Mouse (Mus musculus): ENCODE data around the gene Frmd5. TPM values are rescaled to one million over a fixed set of nuclear protein-coding genes. Genes with fewer than 3 reads are reported as not detected.
"Not testable (repeated sequence)": the region's sequence is repeated elsewhere in the genome, so short reads cannot be mapped to it uniquely, and the experiment has no call there.

The Frmd5 gene
- polyA plus RNA-seq, 1 experiment from 2014 or later = 0.47 TPM

DNA sequence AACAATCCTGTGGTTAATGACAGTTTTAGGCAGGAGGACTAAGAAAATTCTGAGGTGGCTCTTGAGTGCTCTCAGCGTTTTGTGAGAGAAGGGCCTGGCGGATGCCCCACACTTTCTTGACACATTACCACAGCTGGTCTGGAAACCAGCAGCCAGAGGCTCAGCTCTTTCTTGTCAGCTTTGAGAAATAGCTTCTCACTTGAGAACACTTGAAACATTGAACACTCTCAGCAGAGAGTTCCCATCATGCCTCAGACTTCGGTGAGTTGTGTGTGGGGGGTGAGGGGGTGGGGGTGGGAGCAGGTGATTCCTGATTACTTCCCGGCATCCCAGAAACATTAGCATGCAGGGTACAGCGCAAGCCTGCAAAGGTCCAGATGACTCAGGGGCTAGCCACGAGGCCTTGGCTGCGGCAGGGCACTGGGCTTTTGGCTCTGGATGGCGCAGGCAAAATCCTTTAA, 231.1 kb downstream of the Frmd5 start:
- no peak for DNase-seq (ENCODE audit: low spot score)

DNA sequence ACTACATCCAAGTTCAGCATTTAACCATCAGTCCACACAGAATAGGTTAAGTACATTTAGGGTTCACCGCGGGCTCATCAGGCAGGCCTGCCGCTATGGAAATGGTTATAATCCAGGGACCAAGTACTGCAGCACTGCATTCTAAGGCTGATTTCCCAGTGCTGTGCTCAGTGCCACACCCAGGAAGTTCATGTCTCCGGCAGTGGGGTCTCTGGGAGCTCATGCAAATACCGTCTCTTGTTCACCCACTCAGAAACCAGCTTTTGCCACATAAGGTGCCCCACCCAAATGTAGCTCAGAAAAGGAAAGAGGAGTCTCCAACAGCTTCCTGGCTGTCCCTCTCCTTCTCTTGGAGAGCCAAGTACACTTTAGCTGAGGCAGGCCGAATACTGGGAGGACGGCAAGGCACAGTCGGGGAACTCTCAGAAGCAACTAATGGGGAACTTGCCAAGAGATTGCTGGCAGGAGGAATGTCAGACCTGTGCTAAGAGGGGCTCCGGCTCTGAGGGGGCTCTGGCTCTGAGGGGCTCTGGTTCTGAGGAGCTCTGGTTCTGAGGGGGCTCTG, 232.7 kb downstream of the Frmd5 start:
- DNase-seq (ENCODE audit: low spot score) = no peak

DNA sequence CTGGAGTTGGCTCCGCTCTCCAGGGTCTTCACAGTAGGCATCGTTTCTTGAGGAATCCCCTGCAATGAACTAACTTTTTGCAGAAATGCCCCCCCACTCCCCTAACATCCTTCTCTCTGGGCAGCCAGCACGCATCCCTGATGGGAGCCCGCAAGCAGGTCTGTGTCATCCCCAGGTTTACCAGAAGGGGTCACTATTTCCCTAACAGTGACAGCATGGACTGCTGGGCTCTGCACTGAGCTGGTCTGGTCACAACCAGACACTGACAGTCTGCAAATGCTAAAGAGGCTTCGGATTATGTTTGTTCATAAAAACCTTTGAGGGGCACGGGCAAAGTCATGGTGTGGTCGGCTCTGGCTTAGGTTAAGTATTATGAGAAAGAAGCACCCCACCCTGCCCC, 235.1 kb downstream of the Frmd5 start:
- peak; percentile 79 for DNase-seq (ENCODE audit: low spot score)

DNA sequence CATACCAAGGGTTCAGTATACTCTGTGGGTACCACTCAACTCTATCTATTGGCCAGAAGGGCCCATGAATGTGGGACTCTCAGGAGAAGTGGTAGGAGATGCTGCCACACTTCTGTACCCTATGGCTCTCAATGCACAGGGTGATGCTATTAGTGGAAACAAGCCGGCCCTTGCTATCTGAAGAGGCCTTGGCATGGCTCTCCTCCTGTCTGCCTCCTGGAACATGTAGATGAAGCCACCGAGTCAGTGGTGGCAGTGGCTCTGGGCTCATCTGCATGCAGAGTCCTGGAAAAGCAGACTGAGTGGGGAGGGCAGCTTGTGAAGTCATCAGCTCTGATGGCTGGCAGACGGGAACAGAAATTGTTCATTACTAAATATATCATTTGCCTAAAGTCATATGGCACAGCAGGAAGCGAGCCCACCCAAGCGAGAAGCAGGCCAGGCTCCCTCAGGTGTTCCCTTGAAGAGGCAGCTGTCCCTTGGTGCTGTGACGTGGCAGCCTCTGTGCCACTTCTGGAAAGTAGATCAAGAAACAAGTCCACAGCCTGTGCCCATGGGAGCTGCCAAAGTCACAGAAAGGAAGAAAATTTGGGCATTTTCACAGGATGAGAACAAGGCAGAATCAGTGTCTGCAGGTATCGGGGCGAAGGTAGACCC, 235.8 kb downstream of the Frmd5 start:
- DNase-seq (ENCODE audit: low spot score) = no peak

DNA sequence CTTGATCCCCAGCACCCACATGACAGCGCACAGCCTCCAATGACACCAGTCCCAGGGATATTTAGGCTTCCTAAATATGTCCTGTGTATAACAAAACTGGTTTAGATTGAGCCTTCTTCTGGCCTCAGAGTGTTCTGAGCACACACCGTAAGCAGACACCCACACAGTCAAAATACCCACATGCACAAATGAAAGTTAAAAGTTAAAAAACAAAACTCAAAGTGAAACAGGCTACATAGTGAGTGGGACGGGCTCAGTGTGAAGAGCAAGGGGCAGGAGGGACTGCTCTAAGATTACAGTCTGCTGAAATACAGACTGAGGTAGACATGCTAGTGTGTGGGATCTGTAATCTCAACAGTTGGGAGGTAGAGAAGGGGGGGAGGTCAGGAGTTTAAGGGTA, 236.8 kb downstream of the Frmd5 start:
- DNase-seq (ENCODE audit: low spot score) = no peak

DNA sequence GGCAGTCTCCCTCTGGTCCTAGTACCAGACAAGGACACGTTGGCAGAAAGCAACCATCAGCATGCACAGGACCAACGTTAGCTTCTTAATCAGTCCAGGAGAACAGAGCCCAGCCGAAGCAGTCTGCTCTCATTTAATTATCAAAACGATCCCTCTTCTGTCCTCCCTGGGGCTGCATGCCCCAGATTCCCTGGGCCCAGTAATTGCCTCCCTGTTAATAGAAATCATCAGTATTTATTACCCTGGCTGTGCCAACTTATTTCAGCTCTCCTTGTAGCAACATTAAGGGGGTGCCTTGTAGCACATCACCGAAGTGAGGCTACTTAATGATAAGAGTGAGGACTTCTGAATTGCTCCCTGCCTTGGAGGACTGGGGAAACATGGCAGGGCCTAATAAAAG, 241.0 kb downstream of the Frmd5 start:
- DNase-seq (ENCODE audit: low spot score) = no peak

DNA sequence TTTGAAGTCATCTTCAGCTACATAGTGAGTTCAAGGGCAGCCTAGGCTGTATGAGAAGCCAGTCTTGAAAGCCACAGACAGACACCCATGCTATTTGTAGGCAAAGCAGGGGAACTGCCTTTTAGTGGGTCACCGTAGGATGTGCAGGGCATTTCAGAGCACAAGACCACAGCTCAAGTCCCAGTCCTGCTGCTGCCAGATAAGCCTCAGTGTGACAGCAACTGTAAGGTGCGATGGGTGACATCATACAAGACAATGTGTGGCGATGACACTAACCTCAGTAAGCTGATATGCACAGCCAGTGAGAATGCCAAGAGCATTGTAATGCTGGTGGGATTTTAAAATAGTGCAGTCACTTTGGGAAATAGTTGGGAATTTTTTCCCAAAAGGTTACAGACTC, 243.8 kb downstream of the Frmd5 start:
- no peak for DNase-seq (ENCODE audit: low spot score)

DNA sequence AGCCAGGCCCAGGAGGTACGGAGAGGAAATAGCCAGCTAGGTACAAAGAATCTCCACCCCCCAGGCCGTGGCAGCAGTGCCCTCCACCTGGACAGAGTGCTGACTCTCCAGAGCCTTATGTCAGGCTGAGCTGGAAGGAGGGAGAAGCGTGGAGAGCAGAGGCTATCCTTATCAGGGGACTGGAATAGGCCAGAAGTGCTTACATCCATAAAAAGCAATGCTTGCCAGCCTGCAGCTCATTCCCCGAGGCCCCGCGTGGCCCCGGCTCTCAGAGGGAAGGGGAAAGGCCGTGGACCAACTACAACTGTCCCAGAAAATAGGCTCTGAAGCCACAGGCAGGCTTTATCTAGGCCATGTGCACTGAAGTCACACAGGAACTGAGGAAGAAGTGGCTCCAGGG, 255.6 kb downstream of the Frmd5 start:
- no peak for DNase-seq (ENCODE audit: low spot score)

DNA sequence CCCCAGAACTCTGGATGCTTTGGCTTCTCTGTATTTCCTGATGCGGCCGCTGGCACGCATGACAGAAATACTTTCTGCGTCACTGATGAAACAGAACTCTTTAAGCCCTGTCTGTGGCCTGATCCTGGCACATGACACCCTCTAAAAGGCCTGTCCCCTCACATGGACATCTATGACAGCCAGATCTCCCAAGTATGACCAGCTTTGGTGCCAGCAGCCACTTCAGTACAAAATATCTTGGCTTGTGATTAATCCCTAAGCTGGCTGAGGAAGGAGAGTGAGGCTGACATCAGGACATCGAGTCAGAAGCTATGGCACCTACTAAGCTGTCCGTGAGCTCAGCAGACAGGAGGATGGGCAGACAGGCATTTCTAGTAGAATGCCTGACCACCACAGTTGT, 257.3 kb downstream of the Frmd5 start:
- DNase-seq (ENCODE audit: low spot score) = no peak

DNA sequence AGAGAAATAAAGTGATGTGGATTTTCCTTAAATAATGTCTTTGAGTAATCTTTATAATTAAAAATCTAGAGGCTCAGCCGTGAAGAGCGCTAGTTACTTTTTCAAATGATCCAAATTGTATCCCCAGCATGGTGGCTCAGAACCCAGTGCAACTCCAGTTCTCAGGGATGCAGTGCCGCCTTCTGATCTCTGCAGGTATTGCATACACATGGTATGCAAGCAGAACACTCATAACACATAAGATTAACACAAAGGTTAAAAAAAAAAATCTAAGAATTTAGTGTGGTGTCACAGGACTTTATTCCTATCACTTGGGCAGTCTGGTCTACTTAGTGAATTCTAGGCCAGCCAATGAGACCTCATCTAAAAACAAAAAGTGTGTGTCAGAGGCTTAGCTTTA, 262.1 kb downstream of the Frmd5 start:
- no peak for DNase-seq (ENCODE audit: low spot score)

DNA sequence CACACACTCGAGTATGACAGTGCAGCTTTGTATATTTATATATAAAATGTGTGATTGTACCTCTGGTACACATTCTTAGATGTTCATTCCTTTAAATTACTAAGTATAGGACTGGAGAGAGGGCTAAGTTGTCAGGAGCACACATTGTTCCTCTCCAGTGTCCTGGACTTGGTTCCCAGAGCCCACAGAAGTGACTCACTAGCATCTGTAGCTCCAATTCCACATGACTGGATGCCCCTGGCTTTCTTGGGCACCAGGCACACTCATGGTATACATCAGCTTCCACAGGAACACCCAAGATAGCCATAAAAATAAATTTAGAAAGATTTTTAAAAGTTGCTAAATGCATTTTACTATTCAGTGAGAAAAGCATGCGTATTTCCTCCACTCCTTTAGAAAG, 281.8 kb downstream of the Frmd5 start:
- no peak for DNase-seq (ENCODE audit: low spot score)

DNA sequence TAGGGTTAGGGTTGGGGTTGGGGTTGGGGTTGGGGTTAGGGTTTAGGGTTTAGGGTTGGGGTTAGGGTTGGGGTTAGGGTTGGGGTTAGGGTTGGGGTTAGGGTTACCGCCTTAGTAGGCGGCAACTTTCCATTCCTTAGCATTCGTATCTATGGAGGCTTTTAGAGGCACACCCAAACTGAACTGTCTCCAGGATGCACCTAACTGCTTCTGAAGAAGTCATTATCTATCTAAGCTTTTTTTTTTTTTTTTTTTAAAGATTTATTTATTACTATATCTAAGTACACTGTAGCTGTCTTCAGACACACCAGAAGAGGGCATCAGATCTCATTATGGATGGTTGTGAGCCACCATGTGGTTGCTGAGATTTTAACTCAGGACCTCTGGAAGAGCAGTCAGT, 284.1 kb downstream of the Frmd5 start:
- not testable (repeated sequence) for DNase-seq (ENCODE audit: low spot score)

DNA sequence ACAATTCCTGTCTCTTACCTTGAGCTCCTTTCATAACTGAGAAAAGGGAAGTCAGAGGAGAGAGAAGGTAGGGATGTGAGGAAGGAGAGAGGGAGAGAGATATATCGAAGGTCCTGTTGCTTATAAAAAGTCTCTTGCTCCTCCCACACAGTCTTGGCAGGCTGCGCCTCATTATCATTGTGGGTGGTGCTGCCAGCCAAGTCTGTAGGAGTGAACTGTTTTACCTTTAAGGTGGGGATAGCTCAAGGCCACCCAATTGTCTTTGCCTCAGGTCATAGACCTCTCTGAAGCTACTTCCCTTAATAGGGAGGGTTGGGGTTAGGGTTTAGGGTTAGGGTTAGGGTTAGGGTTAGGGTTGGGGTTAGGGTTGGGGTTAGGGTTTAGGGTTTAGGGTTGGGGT, 284.9 kb downstream of the Frmd5 start:
- no peak for DNase-seq (ENCODE audit: low spot score)

DNA sequence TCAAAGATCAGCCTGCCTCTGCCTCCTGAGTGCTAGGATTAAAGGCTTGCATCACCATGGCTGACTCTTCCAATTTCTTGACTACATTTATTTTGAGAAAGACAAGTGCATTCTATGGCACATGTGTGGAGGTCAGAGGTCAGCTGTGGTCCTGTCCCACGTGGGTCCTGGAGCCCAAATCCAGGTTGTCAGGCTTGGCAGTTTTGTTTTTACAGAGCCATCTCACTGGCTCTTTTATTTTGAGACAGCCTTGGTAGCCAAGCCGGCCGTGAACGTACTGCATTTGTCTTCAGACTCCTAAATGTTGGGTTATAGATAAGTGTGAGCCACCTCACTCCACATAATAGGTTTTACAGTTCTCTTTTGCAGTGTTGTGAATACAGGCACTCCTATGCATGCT, 288.2 kb downstream of the Frmd5 start:
- DNase-seq (ENCODE audit: low spot score) = not testable (repeated sequence)

DNA sequence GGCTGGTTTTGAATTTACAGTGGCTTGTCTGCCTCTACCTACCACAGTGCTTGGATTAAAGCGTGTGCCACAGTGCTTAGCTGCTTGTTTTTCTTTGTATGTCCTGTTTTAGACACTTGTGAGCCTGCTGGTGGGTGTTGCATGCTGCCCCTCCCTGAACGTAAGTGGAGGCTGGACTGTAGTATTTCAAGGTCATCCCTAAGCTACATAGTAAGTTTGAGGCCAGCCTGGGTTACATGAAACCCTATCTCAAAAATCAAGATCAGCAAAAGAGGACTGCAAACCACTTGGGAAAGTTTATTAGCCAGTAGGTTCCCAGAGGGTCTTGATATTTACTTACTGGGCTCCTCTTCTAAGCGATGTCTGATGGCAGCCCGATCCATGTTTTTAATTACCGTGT, 288.8 kb downstream of the Frmd5 start:
- no peak for DNase-seq (ENCODE audit: low spot score)

DNA sequence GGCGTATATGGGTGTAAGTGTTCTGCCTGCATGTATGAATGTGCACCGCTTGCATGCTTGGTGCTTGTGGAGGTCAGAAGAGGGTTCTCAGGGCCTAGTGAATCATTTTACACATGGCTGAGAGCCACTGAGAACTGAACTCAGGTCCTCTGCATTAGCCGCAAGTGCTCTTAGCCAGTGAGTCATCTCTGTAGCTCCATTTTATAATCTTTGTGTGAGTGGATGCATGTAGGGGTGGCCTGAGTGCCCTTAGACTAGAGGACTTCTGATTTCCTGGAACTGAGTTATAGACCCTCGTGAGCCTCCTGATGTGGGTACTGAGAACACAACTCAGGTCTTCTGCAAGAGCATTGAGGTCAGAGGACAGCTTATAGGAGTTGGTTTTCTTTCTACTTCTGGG, 292.7 kb downstream of the Frmd5 start:
- no peak for DNase-seq (ENCODE audit: low spot score)

DNA sequence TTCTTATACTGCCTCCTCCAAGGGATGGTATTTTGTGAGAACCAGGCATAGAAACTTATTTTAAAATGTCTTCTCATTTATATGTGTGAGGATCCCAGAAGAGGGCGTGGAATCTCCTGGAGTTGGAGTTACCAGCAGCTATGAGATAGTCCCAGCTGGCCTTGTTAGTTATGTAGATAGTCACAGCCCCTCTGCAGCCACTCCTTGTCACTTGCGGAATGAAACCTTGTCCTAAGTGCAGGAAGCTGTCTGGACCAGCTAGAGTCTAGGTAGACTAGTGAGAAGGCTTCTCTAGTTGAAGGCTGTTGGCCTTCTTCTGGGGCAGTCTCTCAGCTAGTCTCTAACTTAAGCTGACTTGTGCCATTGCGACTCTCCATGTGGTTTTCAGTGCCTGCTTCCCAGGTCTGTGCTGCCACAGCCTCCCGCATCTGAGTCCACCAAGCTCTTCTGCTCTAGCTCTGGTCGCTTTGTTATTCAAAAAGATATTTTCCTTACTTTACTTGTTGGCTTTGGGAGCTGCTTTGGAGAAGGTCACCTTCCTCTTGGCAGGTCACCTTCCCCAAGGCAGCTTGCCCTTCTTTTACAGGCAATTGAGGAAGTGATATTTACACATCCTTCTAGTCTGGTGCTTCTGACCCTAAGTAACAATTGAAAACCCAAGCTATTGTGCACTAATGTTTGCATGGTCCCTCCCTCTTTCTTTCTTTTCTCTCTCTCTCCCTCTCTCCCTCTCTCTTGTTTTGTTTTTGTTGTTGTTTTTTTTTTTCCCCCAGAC, 293.7 kb downstream of the Frmd5 start:
- not testable (repeated sequence) for DNase-seq (ENCODE audit: low spot score)

DNA sequence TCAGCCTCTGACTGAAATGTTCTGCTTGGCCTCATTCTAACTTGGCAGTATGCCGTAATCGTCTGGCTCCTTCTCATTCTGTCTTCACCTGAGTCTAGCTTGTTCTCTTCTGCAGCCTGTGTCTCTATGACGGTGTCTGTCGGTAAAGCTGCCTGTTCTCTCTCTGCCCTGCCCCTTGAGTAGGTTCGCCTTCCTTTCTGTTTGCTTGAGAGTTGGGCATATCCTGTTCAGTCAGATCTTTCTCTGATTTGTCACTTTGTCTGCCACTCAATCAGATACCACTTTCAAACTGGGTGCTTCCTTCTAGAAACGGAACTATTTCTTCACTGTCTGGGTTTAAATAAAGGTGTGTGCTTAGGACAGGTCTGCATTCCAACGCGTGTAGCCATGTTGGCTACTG, 295.5 kb downstream of the Frmd5 start:
- DNase-seq (ENCODE audit: low spot score) = peak; percentile 44

DNA sequence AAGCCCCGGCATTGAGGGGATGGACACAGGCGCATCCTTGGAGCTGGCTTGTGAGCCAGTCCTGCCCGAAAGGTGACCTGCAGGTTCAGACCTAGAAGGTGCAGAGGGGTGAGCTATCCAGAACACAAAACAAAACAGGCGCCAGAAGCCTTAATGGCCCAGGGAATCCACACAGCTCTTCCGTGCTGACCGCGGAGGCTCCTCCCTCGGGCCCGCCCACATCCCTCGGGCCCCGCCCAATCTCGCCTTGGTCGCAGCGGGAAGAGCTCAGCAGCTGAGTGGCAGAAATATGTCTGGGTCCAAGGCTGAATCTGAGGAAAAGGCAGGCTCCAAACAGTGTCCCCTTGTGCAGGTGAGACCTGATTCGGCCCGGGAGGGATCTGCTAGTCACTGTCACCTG, 297.3 kb downstream of the Frmd5 start:
- DNase-seq (ENCODE audit: low spot score) = peak; percentile 52

DNA sequence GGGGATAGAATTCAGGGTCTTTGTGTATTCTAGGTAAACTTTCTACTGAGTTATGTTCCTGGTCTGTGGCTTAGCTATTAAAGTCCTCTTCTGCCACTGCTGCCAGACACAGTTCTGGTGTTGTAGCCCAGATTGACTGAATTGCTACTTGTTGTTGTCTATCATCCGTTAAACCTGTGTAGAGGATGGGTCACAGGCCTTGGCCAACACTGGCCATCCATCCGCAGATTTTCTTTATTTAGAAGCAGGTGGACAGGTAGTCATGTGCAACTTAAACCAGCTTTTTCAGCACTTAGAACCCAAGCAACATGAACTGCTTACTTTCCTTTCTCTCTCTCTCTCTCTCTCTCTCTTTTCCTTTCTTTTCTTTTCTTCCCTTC, 298.9 kb downstream of the Frmd5 start:
- DNase-seq (ENCODE audit: low spot score) = no peak

DNA sequence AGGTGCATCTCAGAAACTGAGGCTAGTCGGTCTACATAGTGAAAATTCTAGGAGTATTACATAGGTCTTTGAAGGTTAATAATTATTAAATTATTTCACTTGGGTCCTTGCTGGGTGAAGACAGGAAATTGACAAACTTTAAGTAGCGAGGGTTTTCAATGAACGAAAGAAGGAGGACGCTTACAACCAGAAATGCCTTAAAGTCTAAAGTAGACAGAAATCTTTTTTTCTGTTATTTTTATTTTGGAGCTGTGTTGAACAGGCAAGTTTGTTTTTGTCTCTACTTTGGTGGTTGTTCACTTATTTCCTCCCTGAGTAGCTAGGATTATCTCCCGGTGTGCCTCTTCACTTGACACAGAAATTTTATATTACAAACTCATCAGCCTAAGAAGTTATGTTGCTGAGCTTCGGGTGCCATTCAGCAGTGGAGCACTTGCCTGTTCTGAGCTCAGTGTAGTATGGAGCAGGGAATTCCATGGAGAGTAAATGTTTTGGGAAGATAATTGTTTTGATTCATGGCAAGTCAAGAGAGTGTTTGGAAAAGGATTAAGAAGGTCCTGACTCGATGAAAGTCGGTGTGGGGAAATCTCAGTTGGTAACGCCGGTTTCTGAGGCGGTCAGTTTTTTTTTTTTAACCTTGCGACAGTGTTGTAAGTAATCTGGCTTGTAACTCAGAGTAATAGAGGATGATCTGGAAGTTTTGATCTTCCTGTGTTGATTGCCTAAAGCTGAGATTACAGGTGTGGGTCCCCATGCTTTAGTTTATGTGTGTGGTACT, 299.5 kb downstream of the Frmd5 start:
- DNase-seq (ENCODE audit: low spot score) = no peak
